Mouse (Mus musculus) heart, adult 8-10 months (tissue): ENCODE results near the gene Vcp. TPM values are rescaled to one million over a fixed set of nuclear protein-coding genes. Genes with fewer than 3 reads are reported as not detected.

Experiments
- DNase-seq: peaks from one replicate; pipeline ENCODE4 v3.0.0; 2022; ENCODE audit warnings: low spot score
- total RNA-seq, 4 experiments: library from RNA; stranded (reverse); gene quantifications; 2 replicates each; pipeline ENCODE4 v1.2.4; 2022

Vcp gene
- total RNA-seq, 4 experiments from 2014 or later: 255 to 280 (median 263) TPM

GRCm38 (mm10) chr4:42973868-42974267 is 26.4 kb downstream of the Vcp start:
- DNase-seq: no peak

- DNase-seq: no peak
These were observed 27.4 kb downstream of the Vcp start for GRCm38 (mm10) chr4:42972952-42973351.

GRCm38 (mm10) chr4:42969304-42969703 is 31.0 kb downstream of the Vcp start, which contains the start of gene 1700022I11Rik:
1700022I11Rik (plus strand) TSS chr4:42969604.
- no peak for DNase-seq

GRCm38 (mm10) chr4:42965039-42965719 is 35.1 kb downstream of the Vcp start:
- DNase-seq: peak; percentile 38

- DNase-seq: no peak
These were observed 36.8 kb downstream of the Vcp start for GRCm38 (mm10) chr4:42963480-42963879.

GRCm38 (mm10) chr4:42961592-42961991 is 38.7 kb downstream of the Vcp start:
- DNase-seq: peak; percentile 53

- no peak for DNase-seq
These were observed 40.9 kb downstream of the Vcp start for GRCm38 (mm10) chr4:42959382-42959781.

GRCm38 (mm10) chr4:42958942-42959341 is 41.4 kb downstream of the Vcp start:
- DNase-seq: no peak

- DNase-seq: no peak
These were observed 42.3 kb downstream of the Vcp start for GRCm38 (mm10) chr4:42957979-42958378.

GRCm38 (mm10) chr4:42957306-42957705 is 43.0 kb downstream of the Vcp start:
- DNase-seq: no peak

- DNase-seq: no peak
These were observed 43.7 kb downstream of the Vcp start for GRCm38 (mm10) chr4:42956581-42956980.

- DNase-seq: no peak
These were observed 45.1 kb downstream of the Vcp start for GRCm38 (mm10) chr4:42955200-42955599.

GRCm38 (mm10) chr4:42954297-42954696 is 46.0 kb downstream of the Vcp start:
- DNase-seq: peak; percentile 73

- DNase-seq: peak; percentile 69
These were observed 46.7 kb downstream of the Vcp start for GRCm38 (mm10) chr4:42953435-42954094.

- DNase-seq: peak; percentile 61
These were observed 47.7 kb downstream of the Vcp start for GRCm38 (mm10) chr4:42952563-42952962.

GRCm38 (mm10) chr4:42951206-42952195 is 48.8 kb downstream of the Vcp start:
- DNase-seq: no peak

GRCm38 (mm10) chr4:42950065-42950558 is 50.2 kb downstream of the Vcp start:
- DNase-seq: peak; percentile 87

GRCm38 (mm10) chr4:42949676-42950051 is 50.6 kb downstream of the Vcp start, which contains the start of gene Dnajb5:
Dnajb5 (plus strand) TSS chr4:42949814.
- peak; percentile 99 for DNase-seq

GRCm38 (mm10) chr4:42949051-42949675 is 51.1 kb downstream of the Vcp start:
- DNase-seq: no peak

GRCm38 (mm10) chr4:42948527-42948926 is 51.8 kb downstream of the Vcp start:
- no peak for DNase-seq

GRCm38 (mm10) chr4:42946733-42947290 is 53.5 kb downstream of the Vcp start:
- no peak for DNase-seq
